Mouse (Mus musculus): ENCODE measurements around the gene Pld1. TPM values are rescaled to one million over a fixed set of nuclear protein-coding genes. Genes with fewer than 3 reads are reported as not detected.
A peak's percentile ranks its signal among the peaks of the same experiment; 100 is the strongest.

Gene Pld1
- total RNA-seq, 2 experiments from 2014 or later, result 6.7 to 10.5 TPM

GRCm38 (mm10) chr3:28099175-28099574 is 160.7 kb downstream of the Pld1 start:
- intact Hi-C loops (cut with DNase I; ENCODE audit: low total_unique reads), result no loop called here

GRCm38 (mm10) chr3:28104992-28105391 is 166.5 kb downstream of the Pld1 start:
- intact Hi-C loops (cut with DNase I; ENCODE audit: low total_unique reads), result loop anchor here (10.0 kb wide), 1 partner anchor 130 kb away; no protein-coding TSS in a partner anchor
- no peak for DNase-seq

More at GRCm38 (mm10) chr3:28099175-28099574, 160.7 kb downstream of the Pld1 start:
- DNase-seq, result no peak

- intact Hi-C loops (cut with DNase I; ENCODE audit: low total_unique reads), result loop anchor here (10.0 kb wide), 1 partner anchor 133 kb away; no protein-coding TSS in a partner anchor
- DNase-seq, result no peak
Observed at GRCm38 (mm10) chr3:28107446-28108004, 169.0 kb downstream of the Pld1 start.

GRCm38 (mm10) chr3:28111516-28111915 is 173.0 kb downstream of the Pld1 start:
- intact Hi-C loops (cut with DNase I; ENCODE audit: low total_unique reads), result no loop called here
- DNase-seq, result no peak

- intact Hi-C loops (cut with DNase I; ENCODE audit: low total_unique reads), result no loop called here
- no peak for DNase-seq
Observed at GRCm38 (mm10) chr3:28113881-28114280, 175.4 kb downstream of the Pld1 start.

GRCm38 (mm10) chr3:28141716-28142115 is 203.2 kb downstream of the Pld1 start:
- DNase-seq, result no peak
- intact Hi-C loops (cut with DNase I; ENCODE audit: low total_unique reads), result no loop called here

GRCm38 (mm10) chr3:28142121-28142520 is 203.6 kb downstream of the Pld1 start:
- DNase-seq, result peak; percentile 23
- intact Hi-C loops (cut with DNase I; ENCODE audit: low total_unique reads), result no loop called here

- intact Hi-C loops (cut with DNase I; ENCODE audit: low total_unique reads), result no loop called here
- DNase-seq, result peak; percentile 59
Observed at GRCm38 (mm10) chr3:28144676-28145075, 206.2 kb downstream of the Pld1 start.

GRCm38 (mm10) chr3:28145461-28145860 is 207.0 kb downstream of the Pld1 start:
- intact Hi-C loops (cut with DNase I; ENCODE audit: low total_unique reads), result no loop called here
- no peak for DNase-seq

- DNase-seq, result no peak
- intact Hi-C loops (cut with DNase I; ENCODE audit: low total_unique reads), result no loop called here
Observed at GRCm38 (mm10) chr3:28149656-28150256, 211.3 kb downstream of the Pld1 start.

- intact Hi-C loops (cut with DNase I; ENCODE audit: low total_unique reads), result loop anchor here (5.0 kb wide), 1 partner anchor 389 kb away; no protein-coding TSS in a partner anchor
- no peak for DNase-seq
Observed at GRCm38 (mm10) chr3:28158006-28158405, 219.5 kb downstream of the Pld1 start.

- DNase-seq, result no peak
- intact Hi-C loops (cut with DNase I; ENCODE audit: low total_unique reads), result loop anchor here (5.0 kb wide), 1 partner anchor 388 kb away; no protein-coding TSS in a partner anchor
Observed at GRCm38 (mm10) chr3:28158916-28159315, 220.4 kb downstream of the Pld1 start.

GRCm38 (mm10) chr3:28162346-28162745 is 223.9 kb downstream of the Pld1 start:
- intact Hi-C loops (cut with DNase I; ENCODE audit: low total_unique reads), result no loop called here
- no peak for DNase-seq

GRCm38 (mm10) chr3:28164678-28165077 is 226.2 kb downstream of the Pld1 start:
- DNase-seq, result no peak
- intact Hi-C loops (cut with DNase I; ENCODE audit: low total_unique reads), result loop anchor here (5.0 kb wide), 1 partner anchor 578 kb away; no protein-coding TSS in a partner anchor

GRCm38 (mm10) chr3:28165598-28165997 is 227.1 kb downstream of the Pld1 start:
- DNase-seq, result no peak
- intact Hi-C loops (cut with DNase I; ENCODE audit: low total_unique reads), result loop anchor here (5.0 kb wide), 1 partner anchor 577 kb away; no protein-coding TSS in a partner anchor

GRCm38 (mm10) chr3:28167796-28168505 is 229.5 kb downstream of the Pld1 start:
- no peak for DNase-seq
- intact Hi-C loops (cut with DNase I; ENCODE audit: low total_unique reads), result loop anchor here (5.0 kb wide), 1 partner anchor 574 kb away; no protein-coding TSS in a partner anchor

- DNase-seq, result peak; percentile 41
- intact Hi-C loops (cut with DNase I; ENCODE audit: low total_unique reads), result no loop called here
Observed at GRCm38 (mm10) chr3:28170911-28171618, 232.6 kb downstream of the Pld1 start.

GRCm38 (mm10) chr3:28175997-28176967 is 237.8 kb downstream of the Pld1 start:
- DNase-seq, result no peak
- intact Hi-C loops (cut with DNase I; ENCODE audit: low total_unique reads), result no loop called here

- DNase-seq, result no peak
- intact Hi-C loops (cut with DNase I; ENCODE audit: low total_unique reads), result no loop called here
Observed at GRCm38 (mm10) chr3:28178333-28178732, 239.8 kb downstream of the Pld1 start.

Data from gastrocnemius, postnatal 14 days (tissue).